Mouse (Mus musculus) MEL (cell line): Measurements from ENCODE around the gene Hcn2. TPM values are rescaled to one million over a fixed set of nuclear protein-coding genes. Genes with fewer than 3 reads are reported as not detected.

ENCODE experiments used
- DNase-seq: peaks from one replicate; pipeline ENCODE4 v3.0.0; 2011; ENCODE audit warnings: low read depth, low spot score
- H3K27ac ChIP-seq: 2 replicates; pipeline ENCODE4 v1.5.1; 2012; ENCODE audit warnings: low read depth, mild to moderate bottlenecking, control low read depth, low read length, moderate library complexity; ENCODE audit not compliant: control insufficient read depth
- H3K27me3 ChIP-seq, 2 experiments: fragments of 150-350 bp in 1 of 2; sonication (generic) in 1 of 2; 2 replicates each; pipeline ENCODE4 v1.6.1; 2012; ENCODE audit warnings: low read length in 2 of 2, mild to moderate bottlenecking in 2 of 2, improper control_type of control experiment in 1 of 2, moderate library complexity in 1 of 2; ENCODE audit not compliant: insufficient read depth in 2 of 2, control insufficient read depth in 1 of 2
- H3K36me3 ChIP-seq, 2 experiments: 2 replicates each; pipeline ENCODE4 v1.6.1; 2012 to 2014; ENCODE audit warnings: low read length in 2 of 2, improper control_type of control experiment in 1 of 2, inconsistent platforms in 1 of 2, mild to moderate bottlenecking in 1 of 2; ENCODE audit not compliant: insufficient read depth in 2 of 2, control insufficient read depth in 1 of 2
- H3K4me1 ChIP-seq, 2 experiments: fragments of 150-350 bp in 1 of 2; sonication (generic) in 1 of 2; 2 replicates each; pipeline ENCODE4 v1.6.1; 2012; ENCODE audit warnings: low read length in 2 of 2, improper control_type of control experiment in 1 of 2, mild to moderate bottlenecking in 1 of 2; ENCODE audit not compliant: insufficient read depth in 2 of 2, control insufficient read depth in 1 of 2
- H3K4me3 ChIP-seq, 2 experiments: fragments of 150-350 bp in 1 of 2; sonication (generic) in 1 of 2; 2 replicates each; pipeline ENCODE4 v1.5.1; 2012; ENCODE audit warnings: low read depth in 2 of 2, low read length in 2 of 2, mild to moderate bottlenecking in 2 of 2, moderate library complexity in 2 of 2, control low read depth in 1 of 2, improper control_type of control experiment in 1 of 2; ENCODE audit not compliant: control insufficient read depth in 1 of 2, insufficient read depth in 1 of 2
- H3K79me2 ChIP-seq: 2 replicates; pipeline ENCODE4 v1.6.1; 2012; ENCODE audit warnings: mild to moderate bottlenecking, low read length, moderate library complexity; ENCODE audit not compliant: control insufficient read depth, poor library complexity, insufficient read depth
- H3K9ac ChIP-seq: 2 replicates; pipeline ENCODE4 v1.6.1; 2012; ENCODE audit warnings: low read depth, mild to moderate bottlenecking, control low read depth, low read length, moderate library complexity; ENCODE audit not compliant: control insufficient read depth, poor library complexity, severe bottlenecking
- H3K9me3 ChIP-seq: fragments of 150-350 bp; sonication (generic); replicated peaks from 2 replicates; pipeline ENCODE4 v1.6.1; 2012; ENCODE audit warnings: mild to moderate bottlenecking, low read length, improper control_type of control experiment, moderate library complexity; ENCODE audit not compliant: insufficient read depth
- ELF1 ChIP-seq: IDR thresholded peaks from 2 replicates; pipeline ENCODE4 v1.6.1; 2014; ENCODE audit warnings: low read depth, mild to moderate bottlenecking, inconsistent platforms, low read length, improper control_type of control experiment, moderate library complexity
- ETS1 ChIP-seq: IDR thresholded peaks from 2 replicates; pipeline ENCODE4 v1.6.1; 2012; ENCODE audit warnings: low read depth, mild to moderate bottlenecking, inconsistent platforms, low read length, improper control_type of control experiment, moderate library complexity
- GABPA ChIP-seq: IDR thresholded peaks from 2 replicates; pipeline ENCODE4 v1.6.1; 2012; ENCODE audit warnings: low read depth, mild to moderate bottlenecking, inconsistent platforms, low read length, improper control_type of control experiment, moderate library complexity
- GATA1 ChIP-seq: IDR thresholded peaks from 2 replicates; pipeline ENCODE4 v1.6.1; 2011; ENCODE audit warnings: low read depth, low read length, improper control_type of control experiment
- JUND ChIP-seq: IDR thresholded peaks from 2 replicates; pipeline ENCODE4 v1.6.1; 2011; ENCODE audit warnings: low read depth, mild to moderate bottlenecking, improper control_type of control experiment, low read length
- MAFK ChIP-seq: IDR thresholded peaks from 2 replicates; pipeline ENCODE4 v1.6.1; 2011; ENCODE audit warnings: low read depth, mild to moderate bottlenecking, low read length, improper control_type of control experiment, borderline replicate concordance
- MAX ChIP-seq: IDR thresholded peaks from 2 replicates; pipeline ENCODE4 v1.6.1; 2011; ENCODE audit warnings: low read length, improper control_type of control experiment
- MAZ ChIP-seq: IDR thresholded peaks from 2 replicates; pipeline ENCODE4 v1.6.1; 2012; ENCODE audit warnings: low read depth, mild to moderate bottlenecking, inconsistent platforms, low read length, improper control_type of control experiment
- MEF2A ChIP-seq: IDR thresholded peaks from 2 replicates; pipeline ENCODE4 v1.6.1; 2014; ENCODE audit warnings: low read depth, mild to moderate bottlenecking, inconsistent platforms, low read length, improper control_type of control experiment; ENCODE audit not compliant: poor library complexity, insufficient replicate concordance, severe bottlenecking; ENCODE audit errors: extremely low read depth
- MXI1 ChIP-seq: IDR thresholded peaks from 2 replicates; pipeline ENCODE4 v1.6.1; 2011; ENCODE audit warnings: mild to moderate bottlenecking, low read depth, low read length, improper control_type of control experiment
- NRF1 ChIP-seq: IDR thresholded peaks from 2 replicates; pipeline ENCODE4 v1.6.1; 2014; ENCODE audit warnings: low read depth, mild to moderate bottlenecking, inconsistent platforms, low read length, improper control_type of control experiment, moderate library complexity; ENCODE audit not compliant: poor library complexity, insufficient read depth, severe bottlenecking
- POLR2AphosphoS2 ChIP-seq: IDR thresholded peaks from 2 replicates; pipeline ENCODE4 v1.6.1; 2011; ENCODE audit warnings: low read length, improper control_type of control experiment
- POLR2AphosphoS5 ChIP-seq: IDR thresholded peaks from 2 replicates; pipeline ENCODE4 v1.6.1; 2012; ENCODE audit warnings: low read depth, borderline replicate concordance, mild to moderate bottlenecking, inconsistent platforms, low read length, moderate library complexity, mixed read lengths
- RCOR1 ChIP-seq: IDR thresholded peaks from 2 replicates; pipeline ENCODE4 v1.6.1; 2012; ENCODE audit warnings: low read depth, mild to moderate bottlenecking, inconsistent platforms, low read length, improper control_type of control experiment
- SIN3A ChIP-seq: IDR thresholded peaks from 2 replicates; pipeline ENCODE4 v1.6.1; 2012; ENCODE audit warnings: low read length, improper control_type of control experiment, inconsistent platforms
- TBP ChIP-seq: IDR thresholded peaks from 2 replicates; pipeline ENCODE4 v1.8.0; 2011; ENCODE audit warnings: low read depth, low read length, improper control_type of control experiment
- TCF12 ChIP-seq: IDR thresholded peaks from 2 replicates; pipeline ENCODE4 v1.6.1; 2014; ENCODE audit warnings: low read depth, mild to moderate bottlenecking, inconsistent platforms, low read length, improper control_type of control experiment, moderate library complexity
- USF2 ChIP-seq, 2 experiments: IDR thresholded peaks; 2 replicates each; pipeline ENCODE4 v1.6.1; 2011 to 2012; ENCODE audit warnings: improper control_type of control experiment in 2 of 2, low read length in 2 of 2, borderline replicate concordance in 1 of 2, inconsistent platforms in 1 of 2, low read depth in 1 of 2, mild to moderate bottlenecking in 1 of 2; ENCODE audit not compliant: insufficient read depth in 1 of 2
- ZC3H11A ChIP-seq: IDR thresholded peaks from 2 replicates; pipeline ENCODE4 v1.6.1; 2012; ENCODE audit warnings: low read depth, mild to moderate bottlenecking, inconsistent platforms, low read length, improper control_type of control experiment
- ZNF384 ChIP-seq: IDR thresholded peaks from 2 replicates; pipeline ENCODE4 v1.6.1; 2012; ENCODE audit warnings: low read depth, mild to moderate bottlenecking, inconsistent platforms, low read length, improper control_type of control experiment
- polyA plus RNA-seq, 2 experiments: library from polyadenylated mRNA; stranded (reverse) in 1 of 2; unstranded in 1 of 2; fragments of >175 nt in 1 of 2; fragments of >200 nt in 1 of 2; gene quantifications; 2 replicates each; pipeline versions ENCODE4 v1.2.1 to v1.2.4; 2012; ENCODE audit warnings: low replicate concordance in 2 of 2, low read depth in 1 of 2; ENCODE audit not compliant: insufficient read length in 2 of 2, insufficient read depth in 1 of 2, missing spikeins in 1 of 2
- total RNA-seq: library from RNA; depleted of rRNA; stranded (reverse); fragments of 300-350 nt; gene quantifications from 2 replicates; pipeline ENCODE4 v1.2.3, GENCODE M21; 2012

Hcn2 gene
- total and polyA plus RNA-seq, 3 experiments = 0.42 to 1.6 TPM; not detected in 1

DNA sequence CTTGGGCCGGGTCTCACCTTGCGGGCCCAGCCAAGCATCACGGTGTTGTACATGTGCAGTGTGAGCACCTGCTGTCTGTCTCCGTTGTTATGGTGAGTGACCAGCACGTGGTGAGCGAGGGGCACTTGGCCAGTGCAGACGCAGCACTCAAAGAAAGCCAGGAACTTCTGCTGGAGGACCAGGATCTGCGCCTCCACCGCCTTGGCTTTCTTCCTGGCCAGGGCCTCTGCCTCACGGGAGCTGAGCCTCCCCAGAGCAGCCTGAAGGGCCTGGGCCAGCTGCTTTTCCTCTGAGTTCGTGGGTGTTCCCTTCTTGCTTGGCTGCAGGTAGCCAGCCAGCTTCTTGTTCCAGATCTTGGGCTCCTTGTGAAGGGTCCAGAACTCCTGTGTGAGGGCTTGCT lies 26.7 kb downstream of the Hcn2 start:
- no peak for TF ChIP-seq ETS1
- no peak for TF ChIP-seq MAFK
- TF ChIP-seq MAX = no peak
- TF ChIP-seq MAZ = no peak
- TF ChIP-seq POLR2AphosphoS5 = no peak
- no peak for TF ChIP-seq TBP
- no peak for TF ChIP-seq NRF1
- no peak for TF ChIP-seq GABPA
- no peak for TF ChIP-seq RCOR1
- TF ChIP-seq ZNF384 = no peak
- H3K79me2 ChIP-seq = peaks cover 9% of the 10 kb centered on the region
- H3K36me3 ChIP-seq = peaks cover 0 to 6% of the 10 kb centered on the region in 2 experiments; a peak in 3 of 4 replicates
- H3K27me3 ChIP-seq = no peaks in the 10 kb centered on the region
- DNase-seq = no peak
- H3K27ac ChIP-seq = no peak overlapping the region
- H3K9me3 ChIP-seq = no peaks in the 10 kb centered on the region
- H3K4me3 ChIP-seq = no peak overlapping the region
- H3K9ac ChIP-seq = no peak overlapping the region
- H3K4me1 ChIP-seq = peaks cover 0 to 10% of the 10 kb centered on the region in 2 experiments; a peak in 2 of 4 replicates

DNA sequence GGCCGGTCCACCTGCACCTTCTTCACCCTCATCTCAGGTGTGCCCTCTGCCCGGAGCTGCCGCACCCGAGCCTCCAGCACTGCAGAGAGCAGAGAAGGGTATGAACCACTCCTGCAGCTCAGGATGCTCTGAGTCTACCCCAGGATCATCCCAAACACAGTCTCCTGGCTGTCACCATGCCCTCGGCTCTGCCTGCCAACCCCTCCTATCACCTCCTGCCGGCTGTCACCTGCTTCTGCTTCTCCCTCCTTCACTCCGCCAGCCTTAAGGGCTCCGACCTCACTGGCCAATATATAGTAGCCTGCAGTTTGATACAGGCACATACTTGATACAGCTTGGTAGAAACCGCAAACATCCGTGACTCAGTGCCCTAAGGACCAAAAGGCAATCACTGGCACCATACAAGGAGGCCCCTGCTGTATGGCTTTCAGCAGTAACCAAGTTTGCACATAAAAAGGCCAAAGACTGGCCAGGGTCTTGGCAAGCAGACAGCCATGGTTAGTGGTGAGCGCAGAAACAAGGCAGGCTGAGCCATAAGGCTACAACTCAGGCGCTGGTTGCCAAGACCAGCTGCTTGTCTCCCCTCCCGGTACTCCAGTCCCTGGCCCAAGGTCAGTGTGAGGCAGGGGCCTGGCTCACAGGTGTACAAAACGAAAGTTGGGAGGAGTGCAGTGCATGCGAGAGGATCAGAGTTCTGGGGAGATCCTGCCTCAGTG lies 27.4 kb downstream of the Hcn2 start:
- H3K4me1 ChIP-seq = peaks cover 0 to 10% of the 10 kb centered on the region in 2 experiments; a peak in 2 of 4 replicates

More for the DNA sequence above, 27.4 kb downstream of the Hcn2 start:
- no peaks in the 10 kb centered on the region for H3K27me3 ChIP-seq
- DNase-seq = no peak
- TF ChIP-seq POLR2AphosphoS2 (no peak), SIN3A (no peak), TBP (no peak), ZC3H11A (no peak), GATA1 (no peak), GABPA (no peak), TCF12 (no peak), MEF2A (no peak), ELF1 (no peak), MXI1 (no peak), USF2 (IDR thresholded peaks at IDR 0.05; ENCODE audit: borderline replicate concordance in 1 of 2, insufficient read depth in 1 of 2, low read depth in 1 of 2, low read length in 2 of 2) (no peak), NRF1 (no peak), JUND (no peak), ETS1 (no peak), MAFK (no peak)
- H3K79me2 ChIP-seq = peaks cover 9% of the 10 kb centered on the region
- no peak overlapping the region for H3K4me3 ChIP-seq
- no peak overlapping the region for H3K9ac ChIP-seq
- H3K9me3 ChIP-seq = no peaks in the 10 kb centered on the region
- H3K36me3 ChIP-seq = peaks cover 0 to 6% of the 10 kb centered on the region in 2 experiments; a peak in 3 of 4 replicates
- no peak overlapping the region for H3K27ac ChIP-seq
